Mouse (Mus musculus): ENCODE data around the gene 9330161L09Rik.

9330161L09Rik gene

DNA sequence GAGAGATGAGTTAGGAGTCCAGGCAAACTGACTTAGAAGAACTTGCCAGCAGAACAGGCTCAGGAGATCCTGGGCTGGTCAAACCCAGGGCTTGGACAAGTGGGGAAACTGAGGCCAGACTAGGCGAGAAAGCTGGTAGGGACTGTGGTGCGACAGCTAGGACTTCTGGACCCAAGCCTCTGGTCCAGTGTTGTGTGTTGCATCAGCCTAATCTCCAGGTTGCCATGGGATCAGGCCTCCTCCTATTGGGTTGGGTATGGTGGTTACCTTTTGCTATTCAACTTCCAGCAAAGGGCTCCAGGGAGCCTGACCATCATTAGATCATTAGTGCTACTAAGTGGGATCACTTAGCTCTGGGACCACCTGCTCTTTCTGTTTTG is 18.3 kb downstream of the 9330161L09Rik start:
- DNase-seq (ENCODE audit: low read depth, low spot score): no peak

DNA sequence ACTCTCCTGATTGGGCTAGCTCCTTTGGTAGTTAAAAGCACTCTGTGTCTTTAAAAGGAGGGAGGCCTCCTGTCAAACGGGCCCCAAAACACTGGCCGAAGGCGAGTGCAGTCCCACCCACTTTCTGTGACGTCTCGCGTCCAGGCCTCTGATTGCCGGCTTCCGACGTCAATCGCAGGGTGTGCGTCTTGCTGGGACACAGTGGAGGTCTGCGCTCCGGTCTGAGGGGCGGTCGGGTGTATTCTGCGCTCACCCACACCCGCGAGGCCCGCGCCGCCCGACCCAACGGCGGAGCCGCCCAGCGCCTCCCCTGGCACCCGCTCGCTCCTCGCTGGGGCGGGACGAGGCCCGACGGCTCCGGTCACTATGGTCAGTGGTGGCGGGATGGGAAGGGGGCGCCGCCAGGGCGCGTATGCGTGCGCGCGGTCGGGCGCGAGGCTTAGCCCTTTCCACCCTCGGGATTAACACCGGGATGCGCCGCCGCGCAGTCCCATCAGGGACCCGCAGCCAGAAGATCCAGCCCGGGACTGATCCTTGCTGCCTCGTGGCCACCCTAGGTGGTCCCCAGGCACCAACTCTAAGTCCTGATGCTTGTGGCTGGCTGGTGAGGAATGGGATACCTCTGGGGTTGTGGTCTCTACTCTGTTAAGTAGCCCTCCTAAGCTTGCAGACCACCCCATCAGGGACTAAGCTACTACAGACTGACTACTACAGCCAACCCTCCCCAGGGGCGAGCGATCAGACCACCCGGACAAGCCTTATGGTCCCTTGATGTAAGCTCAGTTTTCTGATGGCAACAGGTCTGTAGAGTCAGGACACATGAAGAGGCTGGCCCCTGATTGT is 18.9 kb downstream of the 9330161L09Rik start, which contains the start of gene Otub2:
TSS of gene Otub2 (plus strand) at position 178 of the 843 bp plus-strand sequence.
- DNase-seq (ENCODE audit: low read depth, low spot score): peak; percentile 95

DNA sequence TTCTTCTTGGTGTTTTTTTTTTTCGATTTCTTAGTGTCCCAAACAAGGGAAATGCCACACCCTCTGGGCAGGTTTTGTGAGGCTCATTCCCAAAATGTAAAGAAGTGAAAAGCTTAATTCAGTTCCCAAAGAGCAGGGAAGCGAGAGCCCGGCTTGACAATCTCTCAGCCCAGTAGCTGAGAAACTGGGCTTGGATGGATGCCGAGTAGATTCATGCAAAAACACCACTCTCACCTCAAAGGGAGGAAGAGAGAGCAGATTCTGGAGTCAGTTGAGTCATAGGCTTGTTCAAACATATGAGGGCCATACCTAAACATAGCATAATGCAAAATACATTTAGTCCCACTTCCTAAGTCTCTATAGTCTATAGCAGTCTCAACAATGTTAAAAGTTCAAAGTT is 27.4 kb downstream of the 9330161L09Rik start:
- DNase-seq (ENCODE audit: low read depth, low spot score): no peak

DNA sequence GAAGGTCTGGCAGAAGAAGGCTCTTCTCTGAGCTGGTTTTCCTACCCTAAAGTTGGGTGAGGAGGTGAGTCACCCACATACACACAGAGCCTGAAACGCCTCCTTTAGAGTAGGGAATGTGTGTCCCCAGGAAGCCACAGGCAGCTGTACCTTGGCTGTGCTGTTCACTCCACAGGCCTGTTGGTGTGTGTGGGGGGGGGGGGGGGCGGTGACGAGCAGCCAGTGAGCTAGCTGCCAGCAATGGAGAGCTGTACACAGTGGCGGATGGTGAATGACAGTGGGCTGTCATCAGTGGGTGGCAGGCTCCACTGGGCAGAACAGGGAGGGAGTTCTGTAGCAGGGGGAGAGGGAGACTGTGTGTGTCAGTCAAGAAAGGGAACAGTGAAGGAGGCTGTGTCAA is 30.8 kb downstream of the 9330161L09Rik start:
- no peak for DNase-seq (ENCODE audit: low read depth, low spot score)

DNA sequence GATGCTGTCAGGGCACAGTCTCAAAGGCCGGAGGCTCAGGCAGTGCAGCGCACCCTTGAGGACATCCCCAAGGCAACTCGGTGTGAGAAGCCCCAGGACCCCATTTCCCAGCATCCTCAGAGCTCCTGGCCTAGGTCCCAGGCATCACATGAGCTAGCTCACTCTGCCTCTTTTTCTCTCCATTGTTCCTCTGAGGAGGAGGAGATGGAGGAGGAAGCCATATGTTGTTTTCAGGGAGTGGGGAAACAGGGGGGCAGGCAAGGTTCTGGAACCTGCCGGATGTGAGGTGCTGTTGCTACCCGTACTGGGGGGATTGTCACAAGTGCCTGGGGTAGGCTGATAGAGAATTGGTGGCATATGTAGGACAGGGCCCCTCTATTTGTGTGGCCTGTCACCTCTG is 31.5 kb downstream of the 9330161L09Rik start:
- no peak for DNase-seq (ENCODE audit: low read depth, low spot score)

DNA sequence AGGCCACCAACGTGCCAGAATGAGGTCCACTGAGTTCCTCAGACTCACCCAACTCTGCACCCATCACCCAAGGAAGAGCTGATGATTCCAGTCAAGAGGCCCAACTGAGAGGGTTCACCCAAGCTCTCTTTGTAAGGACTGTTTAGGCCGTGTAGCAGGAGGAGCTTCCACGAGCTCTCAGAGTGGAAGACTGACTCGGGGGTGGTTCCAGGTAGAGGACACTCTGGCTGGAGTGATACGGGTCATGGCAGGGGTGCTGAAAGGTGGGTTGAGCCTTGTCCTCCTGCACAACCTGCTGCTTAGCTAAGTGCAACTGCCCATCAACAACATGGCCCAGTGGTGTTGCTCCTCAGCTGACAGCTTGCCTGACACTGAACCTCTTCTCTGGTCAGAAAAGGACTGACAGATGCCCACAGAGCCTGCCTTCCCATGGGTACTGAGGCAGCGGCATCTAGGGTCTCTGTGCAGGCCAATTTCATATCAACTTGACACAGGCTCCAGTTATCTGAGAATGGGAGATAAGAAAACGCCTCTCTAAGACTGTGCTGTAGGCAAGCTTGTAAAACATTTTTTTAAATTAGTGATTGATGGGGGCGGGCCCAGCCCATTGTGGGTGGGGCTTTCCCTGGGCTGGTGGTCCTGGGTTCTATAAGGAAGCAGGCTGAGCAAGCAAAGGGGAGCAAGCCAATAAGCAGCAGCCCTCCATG is 33.9 kb downstream of the 9330161L09Rik start:
- DNase-seq (ENCODE audit: low read depth, low spot score): no peak

DNA sequence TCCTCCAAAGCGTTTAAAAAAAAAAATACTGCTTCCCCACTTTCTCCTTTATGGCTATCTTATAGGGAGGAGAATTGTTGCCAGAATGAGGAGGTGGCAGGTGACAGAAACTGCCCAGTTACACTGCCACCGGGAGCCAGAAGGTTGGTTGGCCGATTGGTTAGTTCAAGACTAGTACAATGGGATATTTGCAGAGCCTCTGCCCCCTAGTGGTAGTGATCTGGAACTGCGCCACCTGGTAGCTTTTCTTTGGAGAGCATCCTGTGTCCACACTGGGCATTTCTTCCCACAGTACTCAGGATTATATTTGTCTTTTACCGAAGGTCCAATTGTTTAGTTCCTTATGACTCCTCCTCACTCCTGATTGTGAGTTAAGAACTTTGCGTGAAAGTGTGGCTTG is 35.9 kb downstream of the 9330161L09Rik start:
- DNase-seq (ENCODE audit: low read depth, low spot score): no peak

DNA sequence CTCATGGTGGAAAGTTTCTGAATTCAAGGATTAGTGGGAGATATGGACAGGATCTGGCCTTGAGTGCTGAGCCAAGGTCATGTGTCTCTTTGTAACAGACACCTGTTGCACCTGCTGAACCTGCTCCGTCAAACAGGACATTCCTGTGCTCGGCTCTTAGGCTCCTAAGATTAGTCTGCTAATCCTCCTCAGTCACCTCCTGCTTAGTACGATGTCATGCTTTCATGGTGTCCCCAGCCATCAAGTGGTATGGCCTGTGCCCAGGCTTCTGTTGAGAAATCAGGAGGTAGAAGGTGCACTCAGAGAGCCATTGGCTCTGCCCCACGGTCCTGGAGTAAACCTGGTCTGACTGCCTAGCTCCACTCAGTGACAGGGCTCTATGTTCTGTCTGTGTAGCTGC is 36.8 kb downstream of the 9330161L09Rik start:
- no peak for DNase-seq (ENCODE audit: low read depth, low spot score)

DNA sequence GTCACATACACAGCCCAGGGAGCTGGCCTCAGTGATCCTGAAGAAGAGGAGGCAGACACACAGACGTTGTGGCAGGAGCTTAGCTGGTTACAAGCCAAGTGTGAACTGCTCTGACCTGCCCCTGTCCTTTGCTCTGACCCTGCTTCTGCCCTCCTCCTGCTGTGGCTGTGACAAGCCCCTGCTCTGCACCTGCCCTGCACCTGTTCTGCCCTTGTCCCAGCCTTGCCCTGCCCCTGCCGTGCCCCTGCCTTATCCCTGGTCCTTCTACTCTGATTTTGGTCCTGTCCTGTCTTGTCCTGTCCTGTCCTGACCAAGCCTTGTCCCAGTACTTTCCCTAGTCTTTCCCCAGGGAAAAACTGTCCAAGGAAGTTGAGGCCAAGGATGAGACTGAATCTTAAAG is 38.8 kb downstream of the 9330161L09Rik start:
- DNase-seq (ENCODE audit: low read depth, low spot score): no peak

DNA sequence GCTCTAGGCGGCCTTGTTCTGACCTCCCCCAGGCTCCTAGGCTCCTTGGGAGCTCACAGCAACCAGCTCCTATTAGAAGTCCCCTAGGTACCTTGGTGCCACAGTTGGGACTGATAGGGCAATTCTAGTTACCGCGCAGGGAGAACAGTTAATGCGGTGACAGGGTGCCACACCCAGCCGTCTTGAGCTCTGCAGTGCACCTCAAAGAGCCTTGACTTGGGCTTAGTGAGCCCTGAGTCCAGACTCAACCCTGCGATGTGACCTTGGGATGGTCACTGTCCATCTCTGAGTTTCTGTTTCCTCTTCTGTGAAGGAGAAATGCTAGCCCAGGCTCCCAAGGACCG is 39.3 kb downstream of the 9330161L09Rik start:
- no peak for DNase-seq (ENCODE audit: low read depth, low spot score)

DNA sequence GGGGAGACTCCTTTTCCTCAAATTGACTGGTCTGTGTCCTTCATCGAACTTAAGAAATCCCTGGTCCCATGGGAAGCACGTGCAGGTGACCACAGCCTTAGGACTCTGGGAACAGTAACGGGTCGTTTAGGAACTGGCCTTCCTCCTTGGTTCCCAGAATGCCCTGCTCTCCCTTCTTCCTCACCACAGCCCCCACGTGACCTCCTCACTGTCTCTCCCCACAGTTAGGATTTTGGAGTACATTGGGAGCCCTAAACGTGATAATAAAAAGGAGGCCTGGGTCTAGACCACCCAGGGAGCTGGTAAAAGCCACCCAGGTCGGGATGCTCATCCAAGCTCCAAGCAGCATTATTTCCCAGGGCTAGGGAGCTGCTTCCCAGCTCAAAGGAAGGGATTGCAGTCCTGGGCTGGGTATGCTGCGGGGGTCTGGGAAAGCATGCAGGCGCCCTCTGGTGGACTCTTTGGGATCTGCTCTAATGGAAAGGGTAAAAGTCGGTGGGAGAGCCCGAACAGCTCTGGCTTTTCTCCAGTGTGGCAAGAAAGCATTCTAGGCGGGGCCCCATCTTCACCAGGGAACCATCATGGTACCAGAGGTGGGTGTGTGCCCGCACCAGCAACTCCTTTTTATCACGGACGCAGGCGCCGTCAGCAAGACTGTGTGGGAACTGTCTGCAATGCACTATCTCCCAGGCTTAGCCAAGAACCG is 39.8 kb downstream of the 9330161L09Rik start:
- no peak for DNase-seq (ENCODE audit: low read depth, low spot score)

DNA sequence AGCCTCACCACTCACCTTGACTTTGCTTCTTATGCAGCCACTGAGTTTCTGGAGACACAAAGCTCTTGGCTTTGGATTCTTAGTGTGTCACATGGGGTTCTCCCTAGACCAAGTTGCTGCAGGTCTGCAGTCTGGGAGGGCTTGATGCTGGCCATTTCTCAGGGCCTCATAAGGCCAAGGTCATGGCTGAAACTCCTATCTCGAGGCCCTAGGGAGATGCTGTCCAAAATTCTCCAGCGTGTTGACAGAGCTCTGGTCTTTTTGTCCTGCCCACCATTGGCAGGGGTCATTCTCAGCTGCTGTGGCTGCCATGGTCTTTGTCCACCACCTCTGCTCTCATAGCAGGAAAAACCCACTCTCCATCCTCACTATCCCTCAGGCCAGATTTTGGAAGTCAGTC is 40.4 kb downstream of the 9330161L09Rik start:
- no peak for DNase-seq (ENCODE audit: low read depth, low spot score)

DNA sequence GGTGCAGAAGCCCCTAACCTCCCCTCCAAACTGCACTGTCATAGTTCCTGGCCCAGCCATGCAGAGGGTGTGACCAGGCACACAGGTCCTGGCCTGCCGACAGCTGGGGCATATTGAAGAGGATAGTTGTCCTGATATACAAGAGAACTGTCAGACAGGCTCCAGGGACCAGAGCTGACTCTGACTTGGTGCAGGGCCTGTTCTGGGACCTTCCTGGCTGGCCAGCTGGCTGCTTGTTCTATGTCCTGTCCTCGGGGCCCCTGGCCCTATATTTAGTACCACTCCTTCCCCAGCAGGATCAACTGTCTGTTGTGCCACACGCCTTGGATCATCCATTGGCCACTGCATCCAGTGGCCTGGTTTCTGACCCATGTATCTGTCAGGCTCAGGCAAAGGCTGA is 45.3 kb downstream of the 9330161L09Rik start:
- DNase-seq (ENCODE audit: low read depth, low spot score): no peak

DNA sequence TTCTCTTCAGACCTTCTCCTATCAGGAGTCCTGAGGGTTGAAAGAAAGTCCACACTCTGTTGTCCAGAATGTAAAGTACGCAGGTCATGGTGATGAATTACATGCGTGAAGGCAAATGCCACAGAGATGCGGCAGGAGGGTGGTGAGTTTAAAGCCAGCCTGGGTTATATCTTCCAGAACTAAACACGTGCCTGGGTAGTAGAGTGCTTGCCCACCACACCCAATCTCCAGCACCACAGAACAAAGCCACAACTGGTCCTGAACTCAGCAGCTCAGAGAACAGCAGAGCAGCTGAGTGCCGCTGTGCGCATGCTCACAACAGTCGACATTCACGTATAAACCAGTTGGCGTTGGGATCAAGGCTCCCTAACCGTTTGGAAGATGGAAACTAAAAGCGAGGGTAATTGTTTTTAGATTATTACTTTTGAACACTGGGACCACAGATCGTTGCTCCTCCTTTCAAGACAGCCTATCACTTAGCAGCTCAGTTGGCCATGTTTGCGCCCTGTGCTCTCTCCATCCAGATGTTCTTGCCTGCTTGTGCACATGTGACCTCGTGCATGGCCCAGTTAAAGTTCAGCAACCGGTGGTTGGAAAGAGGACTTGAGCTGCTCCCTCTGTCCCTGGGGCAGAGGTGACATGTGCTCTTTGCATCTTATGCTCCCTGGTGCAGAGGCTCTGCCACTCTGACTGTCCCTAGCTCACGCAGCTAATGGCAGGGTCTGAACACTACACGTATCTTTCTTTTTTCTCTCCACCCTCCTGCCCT is 45.9 kb downstream of the 9330161L09Rik start:
- no peak for DNase-seq (ENCODE audit: low read depth, low spot score)

DNA sequence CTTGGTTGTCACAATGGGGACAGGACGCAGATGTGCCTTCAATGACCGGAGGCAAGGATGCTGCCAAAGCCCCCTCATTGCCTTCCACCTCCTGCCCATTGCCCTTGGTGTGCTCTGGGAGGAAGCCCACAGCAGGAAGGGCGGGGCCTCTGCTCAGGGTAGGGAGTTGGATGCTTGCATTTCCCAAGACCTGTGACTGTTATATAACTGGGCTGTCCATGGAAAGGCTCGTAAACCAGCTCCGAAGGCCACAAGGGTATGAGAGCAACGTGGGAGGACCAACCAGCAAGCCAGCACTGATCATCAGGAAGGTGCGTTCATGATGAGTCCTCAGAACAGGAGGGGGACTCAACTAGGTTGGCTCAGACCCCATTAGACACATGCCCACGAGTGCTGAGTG is 46.8 kb downstream of the 9330161L09Rik start:
- DNase-seq (ENCODE audit: low read depth, low spot score): no peak

DNA sequence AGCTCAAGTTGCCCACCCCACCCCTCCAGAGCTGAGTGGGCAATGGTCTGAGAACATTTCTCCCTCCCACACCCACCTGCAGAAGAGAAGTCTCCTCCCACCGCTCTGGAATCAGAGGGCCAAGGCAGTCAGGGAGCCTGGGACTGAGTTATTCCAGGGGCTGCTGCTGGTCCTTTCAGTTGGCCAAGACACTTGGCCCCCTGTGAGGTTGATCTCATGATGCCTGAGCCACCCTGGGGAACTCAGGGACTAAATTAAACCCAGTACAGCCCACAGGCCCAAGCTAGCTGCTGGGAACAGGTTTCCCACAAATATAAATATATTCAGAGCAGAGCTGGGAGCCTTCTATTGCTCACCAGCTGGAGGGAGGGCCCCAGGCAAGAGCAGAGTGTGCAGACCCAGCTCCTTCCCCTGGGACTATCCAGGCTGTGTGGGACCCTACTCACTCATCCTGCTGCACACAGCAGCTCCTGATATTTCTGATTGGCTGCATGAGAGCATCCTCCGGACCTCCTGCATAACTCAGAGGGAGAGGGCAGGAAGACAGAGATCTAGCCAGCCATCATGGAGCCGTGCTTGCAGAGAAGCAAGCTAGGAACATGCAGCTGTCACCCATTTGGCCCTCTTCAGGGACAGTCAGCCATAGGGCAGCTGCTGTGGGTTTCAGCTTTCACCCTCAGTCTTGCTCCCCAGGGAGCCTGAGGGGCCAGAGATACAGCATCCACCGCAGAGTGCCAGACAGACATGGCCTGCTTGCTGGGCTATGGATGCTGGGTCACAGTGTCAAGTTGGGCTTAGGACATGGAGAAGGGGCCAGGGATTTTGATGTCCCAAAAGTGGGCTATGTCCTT is 48.4 kb downstream of the 9330161L09Rik start:
- no peak for DNase-seq (ENCODE audit: low read depth, low spot score)

DNA sequence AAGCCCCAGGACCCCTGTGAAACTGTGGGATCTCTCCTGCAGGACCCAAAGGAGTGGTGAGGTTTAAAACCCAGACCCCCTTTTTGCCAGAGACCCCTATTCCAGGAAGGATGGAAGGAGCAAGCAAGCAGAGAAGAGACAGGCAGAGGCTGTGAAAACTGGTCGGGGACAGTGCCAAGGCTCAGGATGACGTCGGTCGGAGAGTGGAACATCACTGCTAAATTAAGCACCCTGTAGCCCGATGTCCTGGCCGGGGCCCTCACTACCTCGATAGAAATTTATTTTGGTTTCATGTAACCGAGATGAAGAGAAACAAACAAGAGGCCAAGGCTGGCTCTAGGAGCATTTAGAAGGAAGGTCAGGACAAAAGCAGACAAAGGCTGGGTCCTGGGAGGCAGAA is 49.4 kb downstream of the 9330161L09Rik start:
- DNase-seq (ENCODE audit: low read depth, low spot score): no peak
